Mouse (Mus musculus) embryo, embryonic 11 days (tissue): ENCODE measurements around the gene Tbx1.

Experiments
- DNase-seq: peaks from one replicate; pipeline ENCODE4 v3.0.0-alpha.2; 2015

The Tbx1 gene

DNA sequence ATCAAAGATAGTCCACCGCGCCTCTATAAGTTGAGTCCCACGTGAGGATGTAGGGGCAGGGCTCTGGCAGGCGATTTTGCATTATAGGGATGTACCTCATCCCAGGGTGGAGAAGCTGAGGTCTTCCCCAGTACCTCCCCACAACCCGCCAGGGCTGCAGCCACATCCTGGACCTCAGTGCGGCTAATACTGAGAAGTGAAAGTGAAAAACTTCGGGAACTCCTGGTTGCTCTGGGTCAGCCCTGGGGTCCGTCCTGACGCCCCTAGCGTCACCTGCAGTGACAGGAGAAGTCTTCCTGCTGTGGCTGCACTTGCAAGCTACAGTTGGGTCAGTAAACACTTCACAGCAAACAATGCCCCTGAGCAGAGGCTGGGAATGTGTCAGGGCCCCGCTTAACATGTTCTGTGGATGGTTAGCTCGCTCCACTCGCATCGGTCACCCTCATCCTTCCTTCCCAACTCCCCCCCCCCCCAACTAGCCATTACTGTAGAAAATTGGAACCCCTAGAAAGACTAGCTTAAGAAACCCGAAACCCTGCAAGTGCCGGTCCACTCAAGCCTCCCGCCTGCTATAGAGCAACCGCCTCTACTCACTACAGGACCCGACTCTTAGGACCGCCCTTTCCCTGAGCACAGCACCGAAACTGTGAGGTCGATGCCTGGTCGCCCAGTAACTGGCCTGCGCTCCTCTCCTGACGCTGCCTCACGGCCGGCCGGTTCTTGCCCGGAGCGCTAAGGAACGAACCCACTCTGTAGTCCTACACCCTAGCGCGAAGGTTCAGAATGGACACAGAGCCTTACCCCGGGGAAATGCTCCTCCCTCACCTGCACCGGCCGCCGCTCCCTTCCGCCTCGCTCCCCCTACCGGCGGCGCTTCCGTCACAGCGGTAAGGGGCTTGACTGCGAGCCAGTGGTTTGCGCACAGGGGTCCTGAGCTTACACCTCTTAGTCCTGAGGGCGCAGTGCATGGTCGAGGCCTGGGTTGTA, at the start of gene Tbx1:
Gene Tbx1, minus strand, starts transcription at position 868 of the 987 bp plus-strand sequence.
- DNase-seq = no peak

- DNase-seq = no peak
These were observed 49.0 kb upstream of the Tbx1 start for GRCm38 (mm10) chr16:18639382-18639929.

DNA sequence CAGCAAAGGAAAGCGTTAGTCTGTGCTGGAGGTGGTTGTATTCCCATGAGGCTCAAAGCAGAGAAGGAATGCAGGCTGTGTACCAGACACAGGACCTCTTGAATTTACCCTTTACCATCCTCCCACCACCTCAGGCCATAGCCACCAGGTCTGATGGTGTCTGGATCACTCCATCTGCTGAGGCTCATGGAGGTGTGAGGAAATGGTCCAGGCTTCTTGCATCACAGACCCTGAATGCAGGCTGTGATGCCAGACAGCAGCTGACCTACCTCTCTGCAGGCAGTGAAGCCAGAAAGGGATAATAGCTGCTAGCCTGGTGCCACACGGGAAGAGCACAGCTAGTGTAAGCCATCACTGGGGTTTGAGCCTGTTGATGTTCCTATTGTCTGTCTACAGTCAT, 47.9 kb upstream of the Tbx1 start:
- DNase-seq = no peak

- no peak for DNase-seq
These were observed 46.3 kb upstream of the Tbx1 start for GRCm38 (mm10) chr16:18636804-18637203.

DNA sequence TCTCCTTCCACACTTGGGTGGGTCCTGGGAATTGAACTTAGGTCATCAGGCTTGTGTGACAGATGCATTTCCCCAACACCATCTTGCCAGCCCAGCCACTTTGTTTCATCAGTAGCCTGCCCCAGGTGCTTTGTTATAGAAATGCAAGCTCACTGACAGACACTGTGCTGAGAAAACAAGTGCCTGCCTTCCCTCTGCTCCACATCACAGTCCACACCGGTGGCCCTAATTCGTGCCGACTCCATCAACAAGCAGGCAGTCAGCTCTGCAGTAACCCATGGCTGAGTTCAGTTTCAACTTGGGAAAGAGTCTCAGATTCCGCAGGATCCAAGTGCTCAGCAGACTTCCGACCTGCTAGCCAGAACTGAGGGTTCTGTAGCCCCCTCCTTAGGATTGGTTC, 45.9 kb upstream of the Tbx1 start:
- DNase-seq = no peak

DNA sequence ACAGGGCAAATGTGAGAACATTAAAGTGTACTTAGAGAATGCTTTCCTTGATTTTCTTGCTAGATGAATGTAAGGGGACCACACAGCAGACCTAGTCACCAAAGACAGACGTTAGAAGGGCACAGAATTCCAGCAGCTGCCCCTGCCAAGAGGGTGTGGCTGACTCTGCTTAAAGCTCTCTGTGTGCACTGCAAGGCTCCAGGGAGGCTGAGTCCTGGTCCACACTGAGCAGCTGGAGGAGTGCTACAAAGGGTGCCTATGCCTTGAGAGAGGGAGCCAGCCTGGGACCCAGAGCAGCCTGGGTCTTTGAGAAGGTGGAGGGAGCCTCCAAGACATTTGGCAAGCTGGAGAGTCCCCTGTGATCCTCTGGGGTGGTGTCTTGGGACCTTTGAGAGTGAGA, 42.9 kb upstream of the Tbx1 start:
- no peak for DNase-seq

DNA sequence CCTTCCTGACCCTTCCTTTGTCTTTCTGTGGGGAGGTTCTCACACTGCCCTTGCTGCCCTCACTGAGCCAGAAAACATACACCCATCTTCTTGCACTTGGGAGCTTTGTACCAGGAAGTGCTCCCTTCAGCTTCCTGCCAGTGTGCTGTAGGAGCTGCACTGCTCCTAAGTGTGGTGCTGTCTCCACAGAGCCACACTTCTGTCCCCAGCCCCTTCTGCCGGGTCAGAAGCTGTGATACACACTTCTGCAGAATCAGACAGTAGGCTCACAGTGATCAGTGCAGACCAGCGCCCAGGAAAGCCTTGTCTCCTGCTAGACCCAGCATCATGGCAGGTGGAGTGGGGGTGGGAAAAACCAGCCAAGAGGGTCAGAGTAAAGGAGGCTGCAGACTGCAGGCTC, 42.3 kb upstream of the Tbx1 start:
- DNase-seq = no peak

DNA sequence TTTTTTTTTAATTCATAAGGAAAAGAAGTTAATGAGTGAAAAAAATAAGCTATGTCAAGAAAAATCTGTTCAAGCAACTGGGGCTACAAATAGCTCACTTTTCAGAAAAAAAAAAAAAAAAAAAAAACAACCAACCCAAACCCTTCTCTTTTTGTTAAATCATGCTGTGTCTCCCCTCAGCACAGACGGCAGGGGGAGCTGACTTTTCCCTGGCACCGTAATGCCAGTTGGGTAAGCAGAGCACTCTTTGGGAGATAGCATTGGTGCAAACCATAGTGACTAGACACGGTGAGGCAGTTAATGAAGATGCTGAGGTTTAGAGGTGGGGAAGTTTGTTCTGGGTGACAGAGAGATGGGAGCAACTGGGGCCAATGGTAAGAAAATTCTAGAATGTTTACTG, 41.6 kb upstream of the Tbx1 start:
- no peak for DNase-seq

GRCm38 (mm10) chr16:18631141-18631540, 40.7 kb upstream of the Tbx1 start:
- DNase-seq = no peak

DNA sequence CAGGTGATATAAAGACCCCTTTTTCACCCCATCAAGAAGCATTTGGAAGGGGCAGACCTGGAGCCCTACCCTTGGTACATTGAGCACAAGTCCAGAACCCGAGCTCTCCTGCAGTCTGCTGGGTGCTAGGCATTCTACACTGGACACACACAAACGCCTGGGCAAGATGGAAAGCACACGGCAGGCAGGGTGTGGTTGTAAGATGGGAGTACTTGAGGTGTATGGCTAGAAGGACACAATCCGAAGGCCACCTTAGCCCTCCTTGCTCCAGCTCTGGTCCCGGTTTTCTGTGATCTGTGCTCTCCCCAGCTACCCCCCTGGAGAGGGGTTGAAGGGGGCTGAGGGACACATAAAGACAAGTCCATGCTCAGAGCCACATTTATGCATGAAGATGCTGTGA, 39.8 kb upstream of the Tbx1 start:
- DNase-seq = no peak

- peak; percentile 80 for DNase-seq
These were observed 39.1 kb upstream of the Tbx1 start, which contains the start of gene Sept5 for GRCm38 (mm10) chr16:18629390-18630231. TSS of gene Sept5 (minus strand) at chr16:18629954.

GRCm38 (mm10) chr16:18628948-18629340, 38.5 kb upstream of the Tbx1 start:
- DNase-seq = no peak

- DNase-seq = no peak
These were observed 37.9 kb upstream of the Tbx1 start for GRCm38 (mm10) chr16:18628206-18628947.

DNA sequence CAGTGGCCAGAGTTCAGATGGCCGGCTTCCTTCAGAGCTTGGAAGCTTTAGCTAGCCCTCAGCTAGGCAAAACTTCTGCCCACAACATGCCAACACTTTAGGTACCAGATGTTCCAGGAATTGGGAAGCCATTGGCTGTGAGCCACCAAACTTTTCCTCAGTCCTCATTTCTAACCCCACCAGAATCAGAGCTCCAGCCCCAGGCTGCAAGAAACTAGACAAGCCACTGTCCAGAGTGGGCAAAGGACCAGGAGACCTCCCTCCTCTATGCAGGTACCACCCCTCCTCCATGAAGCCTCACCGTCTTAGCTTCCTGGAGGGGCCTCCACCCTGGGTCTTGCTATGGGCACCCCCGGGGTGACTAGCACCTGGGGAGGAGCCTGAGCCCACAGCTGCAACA, 36.7 kb upstream of the Tbx1 start:
- no peak for DNase-seq

- peak; percentile 87 for DNase-seq
These were observed 36.0 kb upstream of the Tbx1 start, which contains the start of gene Gm49601 for GRCm38 (mm10) chr16:18626376-18626878. TSS of gene Gm49601 (minus strand) at chr16:18626427.

GRCm38 (mm10) chr16:18625791-18626311, 35.4 kb upstream of the Tbx1 start:
- DNase-seq = no peak

DNA sequence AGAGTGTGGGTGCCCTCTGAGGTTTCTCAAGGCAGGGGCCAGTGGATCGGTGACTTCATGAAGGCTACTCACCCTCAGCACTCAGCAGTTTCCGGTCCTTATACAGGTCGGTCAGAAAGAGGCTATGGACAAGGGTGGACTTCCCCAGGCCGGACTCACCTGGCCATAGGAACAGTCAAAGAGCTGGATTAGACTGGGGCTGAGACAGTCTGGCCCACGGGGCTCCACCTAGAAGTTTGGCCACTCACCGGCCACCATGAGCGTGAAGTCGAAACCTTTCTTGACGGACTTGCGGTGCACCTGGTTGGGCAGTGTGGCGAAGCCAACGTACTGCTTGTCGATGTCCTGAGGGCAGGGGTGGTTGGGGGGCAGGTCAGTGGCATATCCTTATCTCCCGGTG, 34.6 kb upstream of the Tbx1 start:
- DNase-seq = no peak

DNA sequence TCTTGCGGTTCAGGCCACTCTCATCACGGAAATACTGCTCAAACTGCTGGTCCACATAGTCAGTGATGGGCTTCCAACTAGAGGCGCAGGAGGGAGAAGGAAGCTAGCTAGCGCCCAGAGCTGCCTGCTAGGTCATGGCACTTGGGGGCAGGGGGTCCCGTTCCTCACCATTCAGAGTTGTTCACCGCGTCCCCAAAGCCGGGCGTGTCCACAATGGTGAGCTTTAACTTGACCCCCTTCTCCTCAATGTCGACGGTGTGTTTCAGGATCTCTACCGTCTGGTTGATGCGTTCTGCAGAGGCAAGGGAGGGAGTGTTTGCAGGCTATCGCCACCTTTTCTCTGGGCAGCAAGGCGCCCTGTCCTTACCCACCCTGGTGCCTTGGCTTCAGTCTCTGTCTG, 34.2 kb upstream of the Tbx1 start:
- no peak for DNase-seq

DNA sequence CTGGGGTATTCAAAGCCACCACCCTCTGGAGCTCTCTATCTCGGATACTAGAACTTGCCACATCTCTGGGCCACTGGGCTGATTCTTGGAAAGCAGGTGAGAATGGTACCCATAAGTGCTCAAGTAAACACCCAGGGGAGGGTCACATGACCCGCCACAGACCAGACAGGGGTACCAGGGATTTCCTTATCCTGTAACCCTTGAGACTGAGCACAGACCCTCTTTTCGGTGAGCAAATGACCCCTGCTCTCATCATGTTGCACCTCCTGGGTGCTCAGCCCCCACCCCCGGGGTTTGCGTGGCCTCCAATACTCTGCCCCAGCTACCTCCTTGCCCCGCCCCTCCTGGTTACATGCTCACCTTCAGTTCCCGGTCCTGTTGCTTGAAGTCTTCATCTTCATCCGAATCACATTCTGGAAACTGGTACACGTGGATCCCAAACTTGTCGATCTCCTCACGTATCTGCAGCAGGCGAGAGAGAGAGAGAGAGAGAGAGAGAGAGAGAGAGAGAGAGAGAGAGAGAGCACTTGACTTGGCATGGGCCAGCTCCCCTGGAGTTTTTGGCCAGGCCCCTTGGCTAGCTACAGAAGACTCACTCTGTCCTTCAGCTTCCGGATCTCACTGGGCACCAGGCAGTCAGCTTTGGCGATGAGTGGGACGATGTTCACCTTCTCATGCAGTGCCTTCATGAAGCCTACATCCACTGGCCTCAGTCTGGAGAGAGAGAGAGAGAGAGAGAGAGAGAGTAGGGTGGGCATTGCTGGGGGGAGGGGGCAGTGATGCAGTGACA, 33.5 kb upstream of the Tbx1 start:
- no peak for DNase-seq

GRCm38 (mm10) chr16:18622916-18623750, 32.7 kb upstream of the Tbx1 start:
- no peak for DNase-seq
